Mouse (Mus musculus) thymus, postnatal 14 days (tissue): ENCODE results near the gene Pygo2.
A peak's percentile ranks its signal among the peaks of the same experiment; 100 is the strongest.

Source experiments
- DNase-seq: peaks from one replicate; pipeline ENCODE4 v3.0.0; 2021

The Pygo2 gene

GRCm38 (mm10) chr3:89458372-89458964 lies 28.5 kb downstream of the Pygo2 start:
- no peak for DNase-seq

- DNase-seq, result peak; percentile 97
Observed at GRCm38 (mm10) chr3:89458965-89459807, 29.2 kb downstream of the Pygo2 start.

- no peak for DNase-seq
Observed at GRCm38 (mm10) chr3:89468268-89468667, 38.3 kb downstream of the Pygo2 start.

GRCm38 (mm10) chr3:89472280-89472679 lies 42.3 kb downstream of the Pygo2 start:
- no peak for DNase-seq

GRCm38 (mm10) chr3:89473838-89474237 lies 43.8 kb downstream of the Pygo2 start:
- no peak for DNase-seq

GRCm38 (mm10) chr3:89479055-89479454 lies 49.0 kb downstream of the Pygo2 start:
- no peak for DNase-seq

- DNase-seq, result peak; percentile 56
Observed at GRCm38 (mm10) chr3:89481488-89481887, 51.5 kb downstream of the Pygo2 start.

GRCm38 (mm10) chr3:89482249-89482648 lies 52.2 kb downstream of the Pygo2 start:
- DNase-seq, result no peak
